Mouse (Mus musculus) MEL (cell line): ENCODE data around the gene Cpne2. TPM values are rescaled to one million over a fixed set of nuclear protein-coding genes. Genes with fewer than 3 reads are reported as not detected.

Experiments
- DNase-seq: peaks from one replicate; pipeline ENCODE4 v3.0.0; 2011; ENCODE audit warnings: low read depth, low spot score
- H3K27ac ChIP-seq: 2 replicates; pipeline ENCODE4 v1.5.1; 2012; ENCODE audit warnings: low read depth, mild to moderate bottlenecking, control low read depth, low read length, moderate library complexity; ENCODE audit not compliant: control insufficient read depth
- H3K27me3 ChIP-seq, 2 experiments: fragments of 150-350 bp in 1 of 2; sonication (generic) in 1 of 2; 2 replicates each; pipeline ENCODE4 v1.6.1; 2012; ENCODE audit warnings: low read length in 2 of 2, mild to moderate bottlenecking in 2 of 2, improper control_type of control experiment in 1 of 2, moderate library complexity in 1 of 2; ENCODE audit not compliant: insufficient read depth in 2 of 2, control insufficient read depth in 1 of 2
- H3K36me3 ChIP-seq, 2 experiments: 2 replicates each; pipeline ENCODE4 v1.6.1; 2012 to 2014; ENCODE audit warnings: low read length in 2 of 2, improper control_type of control experiment in 1 of 2, inconsistent platforms in 1 of 2, mild to moderate bottlenecking in 1 of 2; ENCODE audit not compliant: insufficient read depth in 2 of 2, control insufficient read depth in 1 of 2
- H3K4me1 ChIP-seq, 2 experiments: fragments of 150-350 bp in 1 of 2; sonication (generic) in 1 of 2; 2 replicates each; pipeline ENCODE4 v1.6.1; 2012; ENCODE audit warnings: low read length in 2 of 2, improper control_type of control experiment in 1 of 2, mild to moderate bottlenecking in 1 of 2; ENCODE audit not compliant: insufficient read depth in 2 of 2, control insufficient read depth in 1 of 2
- H3K4me3 ChIP-seq, 2 experiments: fragments of 150-350 bp in 1 of 2; sonication (generic) in 1 of 2; 2 replicates each; pipeline ENCODE4 v1.5.1; 2012; ENCODE audit warnings: low read depth in 2 of 2, low read length in 2 of 2, mild to moderate bottlenecking in 2 of 2, moderate library complexity in 2 of 2, control low read depth in 1 of 2, improper control_type of control experiment in 1 of 2; ENCODE audit not compliant: control insufficient read depth in 1 of 2, insufficient read depth in 1 of 2
- H3K79me2 ChIP-seq: 2 replicates; pipeline ENCODE4 v1.6.1; 2012; ENCODE audit warnings: mild to moderate bottlenecking, low read length, moderate library complexity; ENCODE audit not compliant: control insufficient read depth, poor library complexity, insufficient read depth
- H3K9ac ChIP-seq: 2 replicates; pipeline ENCODE4 v1.6.1; 2012; ENCODE audit warnings: low read depth, mild to moderate bottlenecking, control low read depth, low read length, moderate library complexity; ENCODE audit not compliant: control insufficient read depth, poor library complexity, severe bottlenecking
- H3K9me3 ChIP-seq: fragments of 150-350 bp; sonication (generic); replicated peaks from 2 replicates; pipeline ENCODE4 v1.6.1; 2012; ENCODE audit warnings: mild to moderate bottlenecking, low read length, improper control_type of control experiment, moderate library complexity; ENCODE audit not compliant: insufficient read depth
- BHLHE40 ChIP-seq: IDR thresholded peaks from 2 replicates; pipeline ENCODE4 v1.6.1; 2012; ENCODE audit warnings: low read depth, mild to moderate bottlenecking, inconsistent platforms, low read length, improper control_type of control experiment, borderline replicate concordance
- CHD1 ChIP-seq: IDR thresholded peaks from 2 replicates; pipeline ENCODE4 v1.6.1; 2012; ENCODE audit warnings: low read depth, mild to moderate bottlenecking, inconsistent platforms, low read length, improper control_type of control experiment
- CHD2 ChIP-seq: IDR thresholded peaks from 2 replicates; pipeline ENCODE4 v1.6.1; 2011; ENCODE audit warnings: low read length, improper control_type of control experiment
- CTCF ChIP-seq, 3 experiments: IDR thresholded peaks in 2 of 3; conservative IDR thresholded peaks in 1 of 3; 2 replicates each; pipeline ENCODE4 v1.5.1; 2011 to 2012; ENCODE audit warnings: low read length in 3 of 3, low read depth in 2 of 3, mild to moderate bottlenecking in 2 of 3, improper control_type of control experiment in 1 of 3, inconsistent platforms in 1 of 3, mixed read lengths in 1 of 3, moderate library complexity in 1 of 3; ENCODE audit not compliant: control insufficient read depth in 1 of 3, insufficient read depth in 1 of 3, poor library complexity in 1 of 3, severe bottlenecking in 1 of 3
- E2F4 ChIP-seq: IDR thresholded peaks from 2 replicates; pipeline ENCODE4 v1.6.1; 2011; ENCODE audit warnings: low read depth, low read length, improper control_type of control experiment, borderline replicate concordance
- ELF1 ChIP-seq: IDR thresholded peaks from 2 replicates; pipeline ENCODE4 v1.6.1; 2014; ENCODE audit warnings: low read depth, mild to moderate bottlenecking, inconsistent platforms, low read length, improper control_type of control experiment, moderate library complexity
- EP300 ChIP-seq, 2 experiments: IDR thresholded peaks; 2 replicates each; pipeline ENCODE4 v1.6.1; 2011; ENCODE audit warnings: improper control_type of control experiment in 2 of 2, low read length in 2 of 2, low read depth in 1 of 2, mild to moderate bottlenecking in 1 of 2
- GABPA ChIP-seq: IDR thresholded peaks from 2 replicates; pipeline ENCODE4 v1.6.1; 2012; ENCODE audit warnings: low read depth, mild to moderate bottlenecking, inconsistent platforms, low read length, improper control_type of control experiment, moderate library complexity
- GATA1 ChIP-seq: IDR thresholded peaks from 2 replicates; pipeline ENCODE4 v1.6.1; 2011; ENCODE audit warnings: low read depth, low read length, improper control_type of control experiment
- HCFC1 ChIP-seq: IDR thresholded peaks from 2 replicates; pipeline ENCODE4 v1.6.1; 2012; ENCODE audit warnings: low read depth, mild to moderate bottlenecking, inconsistent platforms, low read length, improper control_type of control experiment, moderate library complexity
- KAT2A ChIP-seq: conservative IDR thresholded peaks from 2 replicates; pipeline ENCODE4 v1.6.1; 2012; ENCODE audit warnings: low read depth, low read length, improper control_type of control experiment, inconsistent platforms
- MAFK ChIP-seq: IDR thresholded peaks from 2 replicates; pipeline ENCODE4 v1.6.1; 2011; ENCODE audit warnings: low read depth, mild to moderate bottlenecking, low read length, improper control_type of control experiment, borderline replicate concordance
- MAX ChIP-seq: IDR thresholded peaks from 2 replicates; pipeline ENCODE4 v1.6.1; 2011; ENCODE audit warnings: low read length, improper control_type of control experiment
- MXI1 ChIP-seq: IDR thresholded peaks from 2 replicates; pipeline ENCODE4 v1.6.1; 2011; ENCODE audit warnings: mild to moderate bottlenecking, low read depth, low read length, improper control_type of control experiment
- NELFE ChIP-seq: IDR thresholded peaks from 2 replicates; pipeline ENCODE4 v1.6.1; 2011; ENCODE audit warnings: low read depth, low read length, improper control_type of control experiment
- POLR2A ChIP-seq, 2 experiments: IDR thresholded peaks; 2 replicates each; pipeline ENCODE4 v1.6.1; 2011 to 2012; ENCODE audit warnings: low read length in 2 of 2, mild to moderate bottlenecking in 2 of 2, control low read depth in 1 of 2, improper control_type of control experiment in 1 of 2, low read depth in 1 of 2, moderate library complexity in 1 of 2; ENCODE audit not compliant: control insufficient read depth in 1 of 2, insufficient read depth in 1 of 2, poor library complexity in 1 of 2
- RAD21 ChIP-seq: IDR thresholded peaks from 2 replicates; pipeline ENCODE4 v1.6.1; 2011; ENCODE audit warnings: mild to moderate bottlenecking, low read depth, low read length, improper control_type of control experiment
- SMC3 ChIP-seq: IDR thresholded peaks from 2 replicates; pipeline ENCODE4 v1.6.1; 2011; ENCODE audit warnings: low read depth, low read length, improper control_type of control experiment
- TAL1 ChIP-seq: IDR thresholded peaks from 2 replicates; pipeline ENCODE4 v1.6.1; 2012; ENCODE audit warnings: mild to moderate bottlenecking, inconsistent platforms, low read length, moderate library complexity, mixed read lengths
- TBP ChIP-seq: IDR thresholded peaks from 2 replicates; pipeline ENCODE4 v1.8.0; 2011; ENCODE audit warnings: low read depth, low read length, improper control_type of control experiment
- UBTF ChIP-seq: IDR thresholded peaks from 2 replicates; pipeline ENCODE4 v1.6.1; 2012; ENCODE audit warnings: low read depth, mild to moderate bottlenecking, inconsistent platforms, low read length, improper control_type of control experiment, moderate library complexity, borderline replicate concordance; ENCODE audit not compliant: insufficient read depth
- USF1 ChIP-seq: IDR thresholded peaks from 2 replicates; pipeline ENCODE4 v1.6.1; 2014; ENCODE audit warnings: low read depth, mild to moderate bottlenecking, inconsistent platforms, low read length, improper control_type of control experiment, moderate library complexity
- USF2 ChIP-seq, 2 experiments: IDR thresholded peaks; 2 replicates each; pipeline ENCODE4 v1.6.1; 2011 to 2012; ENCODE audit warnings: improper control_type of control experiment in 2 of 2, low read length in 2 of 2, borderline replicate concordance in 1 of 2, inconsistent platforms in 1 of 2, low read depth in 1 of 2, mild to moderate bottlenecking in 1 of 2; ENCODE audit not compliant: insufficient read depth in 1 of 2
- ZC3H11A ChIP-seq: IDR thresholded peaks from 2 replicates; pipeline ENCODE4 v1.6.1; 2012; ENCODE audit warnings: low read depth, mild to moderate bottlenecking, inconsistent platforms, low read length, improper control_type of control experiment
- ZKSCAN1 ChIP-seq: IDR thresholded peaks from 2 replicates; pipeline ENCODE4 v1.6.1; 2012; ENCODE audit warnings: low read depth, mild to moderate bottlenecking, inconsistent platforms, low read length, improper control_type of control experiment, moderate library complexity
- ZNF384 ChIP-seq: IDR thresholded peaks from 2 replicates; pipeline ENCODE4 v1.6.1; 2012; ENCODE audit warnings: low read depth, mild to moderate bottlenecking, inconsistent platforms, low read length, improper control_type of control experiment
- polyA plus RNA-seq, 2 experiments: library from polyadenylated mRNA; stranded (reverse) in 1 of 2; unstranded in 1 of 2; fragments of >175 nt in 1 of 2; fragments of >200 nt in 1 of 2; gene quantifications; 2 replicates each; pipeline versions ENCODE4 v1.2.1 to v1.2.4; 2012; ENCODE audit warnings: low replicate concordance in 2 of 2, low read depth in 1 of 2; ENCODE audit not compliant: insufficient read length in 2 of 2, insufficient read depth in 1 of 2, missing spikeins in 1 of 2
- total RNA-seq: library from RNA; depleted of rRNA; stranded (reverse); fragments of 300-350 nt; gene quantifications from 2 replicates; pipeline ENCODE4 v1.2.3, GENCODE M21; 2012

Gene Cpne2
- total and polyA plus RNA-seq, 3 experiments, result 19.1 to 29.7 TPM; not detected in 1

DNA sequence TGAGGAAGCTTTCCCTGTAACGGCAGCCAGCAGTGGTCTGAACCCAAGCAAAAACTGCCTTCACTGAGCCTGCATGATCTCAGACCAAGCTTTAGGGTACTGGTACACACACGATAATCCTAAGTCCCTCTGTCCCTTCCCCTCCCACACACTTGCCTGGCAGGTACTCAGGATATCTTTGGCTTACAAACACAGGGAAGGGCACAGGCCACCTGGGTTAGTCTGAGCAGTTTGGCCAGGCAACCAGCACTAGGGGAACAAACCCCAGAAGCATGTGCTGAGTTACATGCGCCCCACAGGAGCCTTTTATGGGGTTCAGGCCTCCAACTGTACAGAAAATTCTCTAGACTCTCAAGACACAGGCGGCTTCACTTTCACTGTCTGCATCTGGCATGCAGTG, 2.9 kb upstream of the Cpne2 start:
- H3K36me3 ChIP-seq, result peaks cover 0 to 4% of the 10 kb centered on the region in 2 experiments; a peak in 1 of 4 replicates
- DNase-seq, result peak; percentile 29
- peak overlapping the region; percentile 26; the same call in 1 of the 2 replicates for H3K27ac ChIP-seq
- H3K79me2 ChIP-seq, result no peaks in the 10 kb centered on the region; the same call in 1 of the 2 replicates
- no peaks in the 10 kb centered on the region for H3K9me3 ChIP-seq
- H3K4me1 ChIP-seq, result peaks cover 6 to 17% of the 10 kb centered on the region in 2 experiments; a peak in 3 of 4 replicates
- 0 out of 2 replicates have a peak overlapping the region, but pooled peaks have one; percentile 15 for H3K9ac ChIP-seq
- no peak overlapping the region for H3K4me3 ChIP-seq
- no peaks in the 10 kb centered on the region; a peak in 1 of 4 replicates for H3K27me3 ChIP-seq
- no peak for TF ChIP-seq MXI1
- no peak for TF ChIP-seq EP300 (IDR thresholded peaks at IDR 0.05; ENCODE audit: low read depth in 1 of 2, low read length in 2 of 2)
- TF ChIP-seq ZNF384, result no peak
- TF ChIP-seq MAX, result no peak
- TF ChIP-seq USF2 (IDR thresholded peaks at IDR 0.05; ENCODE audit: borderline replicate concordance in 1 of 2, insufficient read depth in 1 of 2, low read depth in 1 of 2, low read length in 2 of 2), result no peak
- no peak for TF ChIP-seq CHD1
- TF ChIP-seq BHLHE40, result no peak
- no peak for TF ChIP-seq GATA1
- TF ChIP-seq NELFE, result no peak
- no peak for TF ChIP-seq E2F4
- TF ChIP-seq MAFK, result no peak
- TF ChIP-seq CTCF (IDR thresholded peaks at IDR 0.05 in 2 of 3, conservative IDR thresholded peaks at IDR 0.05 in 1 of 3; ENCODE audit: control insufficient read depth in 1 of 3, insufficient read depth in 1 of 3, low read depth in 2 of 3, low read length in 3 of 3, poor library complexity in 1 of 3, severe bottlenecking in 1 of 3), result no peak
- TF ChIP-seq KAT2A, result no peak
- TF ChIP-seq ELF1, result no peak
- TF ChIP-seq ZC3H11A, result no peak
- no peak for TF ChIP-seq TBP
- TF ChIP-seq HCFC1, result no peak
- no peak for TF ChIP-seq UBTF
- TF ChIP-seq CHD2, result no peak
- TF ChIP-seq USF1, result no peak

DNA sequence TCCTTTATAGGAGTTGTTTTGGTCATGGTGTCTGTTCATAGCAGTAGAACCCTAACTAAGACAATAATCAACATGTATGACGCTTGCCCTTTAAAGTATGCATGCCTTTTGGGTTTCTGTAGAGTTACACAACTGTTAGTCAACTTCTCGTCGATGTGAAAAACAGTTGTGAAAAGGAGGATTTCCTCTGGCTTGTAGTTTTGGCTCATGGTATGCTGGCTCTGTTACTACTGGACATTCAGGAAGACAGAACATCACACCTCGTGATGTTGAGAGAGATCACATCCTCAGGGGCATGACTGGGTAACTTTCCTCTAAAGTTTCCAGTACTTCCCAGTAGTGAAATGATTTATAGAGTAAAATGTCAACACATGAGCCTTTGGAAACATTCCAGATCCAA, 2.1 kb upstream of the Cpne2 start:
- Histone ChIP-seq H3K79me2 (no peaks in the 10 kb centered on the region; the same call in 1 of the 2 replicates), H3K4me1 (peaks cover 6 to 17% of the 10 kb centered on the region in 2 experiments; a peak in 3 of 4 replicates), H3K4me3 (no peak overlapping the region), H3K27ac (no peak overlapping the region), H3K27me3 (no peaks in the 10 kb centered on the region; a peak in 1 of 4 replicates), H3K9ac (no peak overlapping the region), H3K9me3 (no peaks in the 10 kb centered on the region), H3K36me3 (peaks cover 0 to 4% of the 10 kb centered on the region in 2 experiments; a peak in 1 of 4 replicates)
- TF ChIP-seq SMC3, result no peak
- no peak for TF ChIP-seq EP300 (IDR thresholded peaks at IDR 0.05; ENCODE audit: low read depth in 1 of 2, low read length in 2 of 2)
- TF ChIP-seq USF2 (IDR thresholded peaks at IDR 0.05; ENCODE audit: borderline replicate concordance in 1 of 2, insufficient read depth in 1 of 2, low read depth in 1 of 2, low read length in 2 of 2), result no peak
- TF ChIP-seq GABPA, result no peak
- TF ChIP-seq TAL1, result no peak
- no peak for TF ChIP-seq POLR2A (IDR thresholded peaks at IDR 0.05; ENCODE audit: control insufficient read depth in 1 of 2, insufficient read depth in 1 of 2, low read depth in 1 of 2, low read length in 2 of 2, poor library complexity in 1 of 2)
- TF ChIP-seq ZKSCAN1, result no peak
- no peak for TF ChIP-seq HCFC1
- TF ChIP-seq GATA1, result no peak
- TF ChIP-seq RAD21, result no peak
- no peak for TF ChIP-seq KAT2A
- DNase-seq, result no peak
